Mouse (Mus musculus) kidney, postnatal 10 days (tissue): ENCODE data around the gene Aplf.

Experiments used
- DNase-seq: peaks from one replicate; pipeline ENCODE4 v3.0.0; 2021; ENCODE audit warnings: mixed read lengths

The Aplf gene

GRCm38 (mm10) chr6:87621281-87621680 lies 50.7 kb downstream of the Aplf start:
- peak; percentile 53 for DNase-seq

GRCm38 (mm10) chr6:87618021-87618420 lies 54.0 kb downstream of the Aplf start:
- DNase-seq, result no peak

GRCm38 (mm10) chr6:87615696-87616083 lies 56.3 kb downstream of the Aplf start:
- no peak for DNase-seq

GRCm38 (mm10) chr6:87614794-87615695 lies 56.9 kb downstream of the Aplf start:
- peak; percentile 76 for DNase-seq

- DNase-seq, result peak; percentile 52
Measured at GRCm38 (mm10) chr6:87599825-87600224, 72.2 kb downstream of the Aplf start.

GRCm38 (mm10) chr6:87597116-87597833 lies 74.7 kb downstream of the Aplf start:
- peak; percentile 70 for DNase-seq

DNA sequence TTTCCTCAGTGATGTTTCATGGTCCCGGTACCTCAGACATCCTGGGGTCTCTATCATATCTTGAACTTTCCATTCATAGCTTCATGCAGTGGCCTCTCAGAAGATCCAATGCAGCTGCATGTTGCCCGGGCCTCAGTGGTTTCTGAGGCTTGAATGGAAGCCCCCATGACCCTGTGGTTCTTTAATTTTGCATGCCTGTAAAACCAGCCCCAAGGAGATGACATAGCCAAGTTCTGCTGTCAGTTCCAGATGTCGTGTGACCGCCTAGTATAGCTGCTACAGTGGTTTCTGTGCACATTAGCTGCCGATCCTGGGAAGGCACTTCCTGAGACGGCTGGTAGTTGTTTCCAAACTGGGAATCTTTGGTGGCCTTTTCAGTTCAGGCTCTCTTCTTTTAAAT lies 77.8 kb downstream of the Aplf start:
- no peak for DNase-seq

- peak; percentile 79 for DNase-seq
Measured at GRCm38 (mm10) chr6:87590394-87591281, 81.4 kb downstream of the Aplf start, which contains the start of gene Prokr1. Gene Prokr1 (minus strand): TSS chr6:87590743.

- DNase-seq, result no peak
Measured at GRCm38 (mm10) chr6:87589718-87590393, 82.1 kb downstream of the Aplf start.

DNA sequence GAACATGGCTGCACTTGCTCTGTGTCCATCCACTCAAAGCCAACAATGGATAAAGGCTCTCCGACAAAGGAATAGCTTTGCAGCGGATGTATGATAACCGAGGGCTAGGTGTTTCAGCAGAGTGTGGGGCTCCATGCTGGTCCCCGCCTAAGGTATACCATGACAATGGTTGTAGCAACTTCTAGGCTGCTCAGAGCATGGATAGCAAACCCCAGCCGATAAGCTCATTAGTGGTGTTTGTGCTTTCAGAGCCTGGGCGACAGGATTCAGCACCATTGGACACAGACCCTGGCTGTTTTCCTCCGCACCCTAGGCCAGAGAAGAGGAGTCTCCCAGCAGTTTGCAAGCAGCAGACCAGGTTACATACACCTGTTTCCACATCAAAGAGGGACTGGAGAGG lies 88.0 kb downstream of the Aplf start:
- DNase-seq, result no peak

GRCm38 (mm10) chr6:87583183-87583611 lies 88.8 kb downstream of the Aplf start:
- no peak for DNase-seq

- DNase-seq, result peak; percentile 57
Measured at GRCm38 (mm10) chr6:87582456-87582855, 89.5 kb downstream of the Aplf start.

- no peak for DNase-seq
Measured at GRCm38 (mm10) chr6:87581581-87581980, 90.4 kb downstream of the Aplf start.

DNA sequence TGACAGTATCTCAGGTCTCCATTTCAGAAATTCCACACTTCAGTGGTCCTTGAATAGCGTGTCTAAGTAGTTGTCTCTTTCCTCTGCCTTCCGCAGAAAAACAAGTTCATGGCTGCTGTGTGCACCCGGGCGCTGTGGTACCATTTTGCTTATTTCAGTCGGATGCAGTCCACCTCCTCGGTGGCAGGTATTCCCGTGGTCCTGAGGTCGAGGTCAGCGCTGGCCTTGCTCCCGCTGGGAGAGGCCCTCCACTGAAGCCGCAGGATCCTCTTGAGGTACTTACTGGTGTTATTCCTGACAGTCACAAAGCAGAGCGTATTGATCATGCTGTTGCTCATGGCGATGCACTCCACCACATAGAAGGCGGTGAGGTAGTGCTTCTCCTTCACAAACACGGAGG lies 90.9 kb downstream of the Aplf start:
- no peak for DNase-seq
